Mouse (Mus musculus) intestine, postnatal 0 days (tissue): Measurements from ENCODE around the gene Plekhf1. TPM values are rescaled to one million over a fixed set of nuclear protein-coding genes. Genes with fewer than 3 reads are reported as not detected.

ENCODE experiments used
- ATAC-seq: fragments of 200-750 bp; cut with Nextera tagmentation; 2 replicates; pipeline ENCODE4 v1.8.0; 2017; ENCODE audit warnings: mild to moderate bottlenecking, moderate TSS enrichment, moderate library complexity
- H3K27ac ChIP-seq: fragments of 300-500 bp; sonication (generic); 2 replicates; pipeline ENCODE4 v1.5.1; 2014; ENCODE audit warnings: mild to moderate bottlenecking, low read depth, low read length, moderate library complexity
- H3K27me3 ChIP-seq: fragments of 300-500 bp; sonication (generic); replicated peaks from 2 replicates; pipeline ENCODE4 v1.6.1; 2014; ENCODE audit warnings: low read length, mixed read lengths; ENCODE audit not compliant: control insufficient read depth, insufficient read depth
- H3K36me3 ChIP-seq: fragments of 300-500 bp; sonication (generic); 2 replicates; pipeline ENCODE4 v1.6.1; 2014; ENCODE audit warnings: mild to moderate bottlenecking, moderate library complexity; ENCODE audit not compliant: control insufficient read depth, insufficient read depth
- H3K4me1 ChIP-seq: fragments of 300-500 bp; sonication (generic); replicated peaks from 2 replicates; pipeline ENCODE4 v1.6.1; 2014; ENCODE audit warnings: antibody characterized with exemption, low read length, mixed read lengths; ENCODE audit not compliant: control insufficient read depth, insufficient read depth
- H3K4me2 ChIP-seq: fragments of 300-500 bp; sonication (generic); replicated peaks from 2 replicates; pipeline ENCODE4 v1.6.1; 2014; ENCODE audit warnings: low read depth, mild to moderate bottlenecking, moderate library complexity
- H3K4me3 ChIP-seq: fragments of 300-500 bp; sonication (generic); 2 replicates; pipeline ENCODE4 v1.5.1; 2014; ENCODE audit warnings: low read depth, low read length
- H3K9ac ChIP-seq: fragments of 300-500 bp; sonication (generic); 2 replicates; pipeline ENCODE4 v1.6.1; 2014; ENCODE audit warnings: mild to moderate bottlenecking, low read depth, low read length
- H3K9me3 ChIP-seq: fragments of 300-500 bp; sonication (generic); 2 replicates; pipeline ENCODE4 v1.6.1; 2016; ENCODE audit warnings: mixed run types; ENCODE audit not compliant: control insufficient read depth
- CTCF ChIP-seq: sonication (generic); IDR thresholded peaks from 2 replicates; pipeline ENCODE4 v1.5.1; 2016; ENCODE audit warnings: low read depth, mild to moderate bottlenecking, control low read depth, antibody characterized with exemption, moderate library complexity
- WGBS: fragments of 180-500 bp; shearing (Covaris S2); extraction: QIAGEN DNeasy Blood & Tissue Kit; methylation state at CpG from one replicate; pipeline ENCODE4 v1.1.7; 2014; 5-methylcytosine and 5-hydroxymethylcytosine counted together
- polyA plus RNA-seq: library from polyadenylated mRNA; unstranded; fragments of >200 nt; fragmentation: Nextera tagmentation; extraction: Ambion mirVana; gene quantifications from 2 replicates; pipeline ENCODE4 v1.2.1, GENCODE M21; 2015

The Plekhf1 gene
- polyA plus RNA-seq, 1 experiment from 2014 or later: 5.2 TPM

DNA sequence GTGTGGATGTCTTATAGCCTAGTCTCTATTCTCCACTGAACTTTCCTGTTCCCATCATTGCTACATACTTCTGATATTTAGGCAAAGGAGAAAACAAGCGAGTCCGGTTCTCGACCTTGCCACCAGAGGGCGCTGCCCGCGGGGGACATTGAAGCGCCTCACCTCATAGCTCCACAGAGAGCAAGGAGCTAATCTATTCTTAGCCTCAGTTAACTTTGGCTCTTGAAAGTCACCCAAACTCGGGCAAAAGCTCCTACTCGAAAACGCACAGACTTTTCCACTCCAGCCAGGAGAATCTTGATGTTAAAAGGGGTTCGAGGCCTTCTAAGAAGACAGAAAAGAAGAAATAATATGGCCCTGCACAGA is 45.2 kb downstream of the Plekhf1 start:
- no peaks in the 10 kb centered on the region for H3K27me3 ChIP-seq
- peak overlapping the region; percentile 67 for H3K4me3 ChIP-seq
- H3K9ac ChIP-seq: no peak overlapping the region
- peak; percentile 97 for TF ChIP-seq CTCF
- peak overlapping the region; percentile 80 for H3K27ac ChIP-seq
- H3K36me3 ChIP-seq: no peaks in the 10 kb centered on the region
- no peaks in the 10 kb centered on the region for H3K9me3 ChIP-seq
- peak; percentile 62 for ATAC-seq
- H3K4me2 ChIP-seq: peak overlapping the region; percentile 89
- H3K4me1 ChIP-seq: 0 out of 2 replicates have a peak, but pooled peaks cover 9% of the 10 kb centered on the region
- under 1% methylated on average over 11 of the region's 11 CpGs for WGBS

DNA sequence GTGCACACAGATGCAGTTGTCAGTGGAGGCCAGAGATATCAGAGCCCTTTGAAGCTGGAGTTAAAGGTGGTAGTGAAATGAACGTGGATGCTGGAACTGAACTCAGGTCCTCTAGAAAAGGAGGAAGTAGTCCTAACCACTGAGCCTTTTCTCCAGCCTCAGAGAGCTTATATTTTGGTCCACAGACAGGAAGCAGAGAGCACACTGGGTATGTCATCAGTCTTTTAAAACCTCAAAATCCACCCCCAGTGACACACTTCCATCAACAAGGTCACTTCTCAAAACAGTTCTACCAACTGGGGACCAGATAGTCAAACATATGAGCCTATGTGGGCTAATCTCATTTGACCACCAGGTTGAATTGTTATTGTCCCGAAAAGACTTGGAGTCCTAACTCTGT is 46.5 kb downstream of the Plekhf1 start:
- TF ChIP-seq CTCF: no peak
- WGBS: 75% methylated on average over 2 of the region's 2 CpGs
- H3K36me3 ChIP-seq: no peaks in the 10 kb centered on the region

DNA sequence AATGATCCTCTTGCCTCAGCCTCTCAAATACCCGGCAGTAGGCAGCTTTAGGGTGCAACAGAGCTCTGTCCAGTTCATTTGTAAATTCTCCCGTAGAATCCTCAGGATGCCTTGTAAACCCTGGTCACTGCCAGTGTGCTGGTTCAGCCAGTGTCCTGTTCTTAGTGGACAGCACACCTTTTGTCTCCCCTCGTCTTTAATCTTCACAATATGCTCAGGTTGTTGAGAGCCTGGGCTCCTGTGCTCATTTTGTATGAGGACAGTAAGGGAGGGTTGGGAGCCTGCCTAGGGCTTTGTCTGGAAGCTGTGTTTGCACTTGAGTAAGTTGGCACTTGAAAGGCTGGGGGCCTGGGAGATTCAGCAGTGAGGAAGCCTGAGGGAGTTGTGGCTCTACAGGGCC is 47.9 kb downstream of the Plekhf1 start:
- 0 out of 2 replicates have a peak, but pooled peaks cover 9% of the 10 kb centered on the region for H3K4me1 ChIP-seq
- no peaks in the 10 kb centered on the region for H3K36me3 ChIP-seq
- H3K27ac ChIP-seq: no peak overlapping the region
- H3K9me3 ChIP-seq: no peaks in the 10 kb centered on the region
- no peak overlapping the region for H3K4me2 ChIP-seq
- WGBS: 80% methylated on average over 3 of the region's 3 CpGs
- 0 out of 2 replicates have a peak, but pooled peaks cover 4% of the 10 kb centered on the region for H3K27me3 ChIP-seq
- no peak for TF ChIP-seq CTCF
- ATAC-seq: no peak
- no peak overlapping the region for H3K4me3 ChIP-seq
- H3K9ac ChIP-seq: no peak overlapping the region

More for the DNA sequence above, 46.5 kb downstream of the Plekhf1 start:
- Histone ChIP-seq H3K4me2 (no peak overlapping the region), H3K4me1 (0 out of 2 replicates have a peak, but pooled peaks cover 9% of the 10 kb centered on the region), H3K9ac (no peak overlapping the region), H3K4me3 (no peak overlapping the region), H3K27me3 (no peaks in the 10 kb centered on the region), H3K27ac (no peak overlapping the region), H3K9me3 (no peaks in the 10 kb centered on the region)
- ATAC-seq: no peak

- no peak for TF ChIP-seq CTCF
These were observed 51.8 kb downstream of the Plekhf1 start for GRCm38 (mm10) chr7:38176056-38176455.

DNA sequence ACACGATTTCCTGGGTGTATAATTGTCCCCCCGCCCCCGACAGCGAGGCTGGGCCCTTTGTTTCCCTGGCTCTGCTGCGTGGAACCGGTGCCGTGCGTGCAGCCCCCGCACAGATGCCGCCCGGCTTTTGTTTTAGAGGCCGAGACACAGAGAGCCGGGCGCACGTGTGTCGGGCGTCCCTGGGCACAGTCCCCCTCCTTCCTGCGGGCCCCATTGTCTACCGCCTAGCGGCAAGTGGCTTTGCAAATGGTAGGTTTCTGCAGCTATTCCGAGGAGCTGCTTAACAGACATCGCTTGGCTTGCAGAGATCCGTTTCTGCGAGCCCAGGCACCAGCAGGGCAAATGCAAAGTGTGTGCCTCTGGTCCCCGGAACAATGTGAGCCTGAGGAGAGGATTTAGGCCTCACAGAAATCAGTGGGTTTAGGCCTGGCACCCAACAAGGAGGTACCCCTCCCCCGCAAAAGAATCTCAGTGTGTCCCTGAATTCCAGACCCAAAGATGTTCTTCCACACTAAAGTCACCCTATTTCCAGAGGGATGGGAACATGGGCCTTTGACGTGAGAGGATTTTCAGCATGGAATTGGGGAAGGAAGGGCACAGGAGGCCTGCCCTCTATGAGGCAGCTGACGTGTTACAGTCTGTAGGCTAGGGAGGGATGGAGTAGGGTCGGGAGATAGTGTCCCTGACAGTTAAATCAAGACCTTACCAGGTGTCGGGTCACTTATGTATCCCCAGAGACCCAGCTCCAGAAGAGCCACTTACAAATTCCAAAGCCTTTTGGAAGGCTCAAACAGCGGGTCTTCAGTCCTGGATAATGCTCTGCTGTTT is 53.3 kb downstream of the Plekhf1 start:
- TF ChIP-seq CTCF: peak; percentile 24

More at GRCm38 (mm10) chr7:38176056-38176455, 51.8 kb downstream of the Plekhf1 start:
- Histone ChIP-seq H3K9ac (no peak overlapping the region), H3K4me3 (no peak overlapping the region), H3K27ac (no peak overlapping the region), H3K36me3 (no peaks in the 10 kb centered on the region), H3K27me3 (0 out of 2 replicates have a peak, but pooled peaks cover 4% of the 10 kb centered on the region), H3K9me3 (no peaks in the 10 kb centered on the region), H3K4me1 (no peaks in the 10 kb centered on the region), H3K4me2 (no peak overlapping the region)
- 58% methylated on average over 3 of the region's 3 CpGs for WGBS
- ATAC-seq: no peak

GRCm38 (mm10) chr7:38173871-38174270 is 53.9 kb downstream of the Plekhf1 start:
- no peak for TF ChIP-seq CTCF
- Histone ChIP-seq H3K27ac (no peak overlapping the region), H3K4me3 (peak overlapping the region; percentile 24), H3K4me2 (peak overlapping the region; percentile 56), H3K36me3 (no peaks in the 10 kb centered on the region), H3K9me3 (no peaks in the 10 kb centered on the region), H3K9ac (no peak overlapping the region), H3K4me1 (no peaks in the 10 kb centered on the region), H3K27me3 (0 out of 2 replicates have a peak, but pooled peaks cover 4% of the 10 kb centered on the region)
- WGBS: 22% methylated on average over 14 of the region's 14 CpGs
- ATAC-seq: no peak

More for the DNA sequence above, 53.3 kb downstream of the Plekhf1 start:
- H3K27ac ChIP-seq: no peak overlapping the region
- 0 out of 2 replicates have a peak, but pooled peaks cover 4% of the 10 kb centered on the region for H3K27me3 ChIP-seq
- ATAC-seq: no peak
- H3K36me3 ChIP-seq: no peaks in the 10 kb centered on the region
- no peaks in the 10 kb centered on the region for H3K9me3 ChIP-seq
- H3K4me1 ChIP-seq: no peaks in the 10 kb centered on the region
- no peak overlapping the region for H3K9ac ChIP-seq
- 22% methylated on average over 31 of the region's 31 CpGs for WGBS
- H3K4me3 ChIP-seq: peak overlapping the region; percentile 24
- peak overlapping the region; percentile 56 for H3K4me2 ChIP-seq
